Mouse (Mus musculus) thymus, adult 2 months (tissue): ENCODE results near the gene Atg4b.

Experiments
- CTCF ChIP-seq: fragments of 200-500 bp; IDR thresholded peaks from 2 replicates; pipeline ENCODE4 v1.5.1; 2012; ENCODE audit warnings: mild to moderate bottlenecking, control low read depth, low read length, moderate library complexity, borderline replicate concordance; ENCODE audit not compliant: control insufficient read depth, poor library complexity, insufficient read depth; ENCODE audit errors: extremely low read depth
- POLR2A ChIP-seq: fragments of 200-500 bp; IDR thresholded peaks from 2 replicates; pipeline ENCODE4 v1.6.1; 2012; ENCODE audit warnings: mild to moderate bottlenecking, low read length, control low read depth, moderate library complexity; ENCODE audit not compliant: control insufficient read depth, poor library complexity, insufficient read depth; ENCODE audit errors: extremely low read depth

DNA sequence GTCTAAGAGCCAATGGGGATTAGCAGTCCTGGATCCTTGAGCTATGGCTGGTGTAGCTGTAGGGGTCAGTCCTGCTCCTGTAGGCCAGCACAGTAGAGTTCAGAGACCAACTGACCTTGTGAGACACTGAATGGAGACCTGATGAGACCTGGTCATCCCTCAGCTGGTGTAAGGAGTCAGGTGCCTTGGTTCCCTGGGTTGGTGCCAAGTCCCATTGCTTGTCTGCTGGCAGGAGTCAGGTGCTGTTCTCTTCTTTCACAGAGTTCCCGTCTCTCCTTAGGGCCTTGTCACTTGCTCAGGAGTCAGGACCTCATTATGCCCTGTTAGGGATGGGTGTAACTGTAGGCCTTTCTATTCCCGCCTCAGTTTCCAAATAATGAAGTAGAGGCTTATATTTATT, 35.6 kb downstream of the Atg4b start:
- no peak for TF ChIP-seq CTCF
- TF ChIP-seq POLR2A = no peak
